Mouse (Mus musculus) limb, embryonic 14.5 days (tissue): ENCODE measurements around the gene Smoc1. TPM values are rescaled to one million over a fixed set of nuclear protein-coding genes. Genes with fewer than 3 reads are reported as not detected.

Experiments used
- ATAC-seq: fragments of 200-750 bp; cut with Nextera tagmentation; 2 replicates; pipeline ENCODE4 v1.8.0; 2017; ENCODE audit warnings: low read depth, moderate number of reproducible peaks, moderate TSS enrichment; ENCODE audit not compliant: low FRiP score
- DNase-seq: peaks from one replicate; pipeline ENCODE4 v3.0.0-alpha.2; 2015; ENCODE audit warnings: low spot score
- H3K27ac ChIP-seq: fragments of 300-500 bp; sonication (generic); replicated peaks from 2 replicates; pipeline ENCODE4 v1.5.1; 2014; ENCODE audit warnings: low read depth, mild to moderate bottlenecking, low read length, moderate library complexity, mixed read lengths
- H3K27me3 ChIP-seq: fragments of 300-500 bp; sonication (generic); 2 replicates; pipeline ENCODE4 v1.6.1; 2014; ENCODE audit warnings: low read length, mixed read lengths; ENCODE audit not compliant: control insufficient read depth, insufficient read depth
- H3K36me3 ChIP-seq: fragments of 300-500 bp; sonication (generic); 2 replicates; pipeline ENCODE4 v1.6.1; 2014; ENCODE audit warnings: mild to moderate bottlenecking, low read length, moderate library complexity, mixed read lengths; ENCODE audit not compliant: control insufficient read depth, insufficient read depth
- H3K4me1 ChIP-seq: fragments of 300-500 bp; sonication (generic); 2 replicates; pipeline ENCODE4 v1.6.1; 2014; ENCODE audit warnings: antibody characterized with exemption, low read length, mixed read lengths; ENCODE audit not compliant: control insufficient read depth, insufficient read depth
- H3K4me2 ChIP-seq: fragments of 300-500 bp; sonication (generic); replicated peaks from 2 replicates; pipeline ENCODE4 v1.6.1; 2014; ENCODE audit warnings: low read depth, mild to moderate bottlenecking, low read length, moderate library complexity; ENCODE audit not compliant: severe bottlenecking
- H3K4me3 ChIP-seq: fragments of 300-500 bp; sonication (generic); replicated peaks from 2 replicates; pipeline ENCODE4 v1.5.1; 2014; ENCODE audit warnings: low read length
- H3K9ac ChIP-seq: fragments of 300-500 bp; sonication (generic); 2 replicates; pipeline ENCODE4 v1.6.1; 2014; ENCODE audit warnings: mild to moderate bottlenecking, low read depth, low read length, moderate library complexity; ENCODE audit not compliant: severe bottlenecking
- H3K9me3 ChIP-seq: fragments of 300-500 bp; sonication (generic); 2 replicates; pipeline ENCODE4 v1.6.1; 2016; ENCODE audit warnings: low read length; ENCODE audit not compliant: control insufficient read depth
- POLR2A ChIP-seq: fragments of 200-500 bp; IDR thresholded peaks from 2 replicates; pipeline ENCODE4 v1.8.0; 2012; ENCODE audit warnings: inconsistent platforms, mild to moderate bottlenecking, moderate library complexity, borderline replicate concordance; ENCODE audit not compliant: insufficient read depth, insufficient read length; ENCODE audit errors: extremely low read depth
- WGBS: fragments of 180-500 bp; shearing (Covaris S2); extraction: QIAGEN DNeasy Blood & Tissue Kit; methylation state at CpG from one replicate; pipeline ENCODE4 v1.1.7; 2014; 5-methylcytosine and 5-hydroxymethylcytosine counted together
- polyA plus RNA-seq, 2 experiments: library from polyadenylated mRNA; depleted of rRNA in 1 of 2; stranded (reverse) in 1 of 2; unstranded in 1 of 2; fragments of >200 nt; fragmentation: Nextera tagmentation in 1 of 2; extraction: Ambion mirVana in 1 of 2; gene quantifications; 2 replicates each; pipeline versions ENCODE4 v1.2.1 to v1.2.3; 2012 to 2014

Smoc1 gene
- polyA plus RNA-seq, 2 experiments, result 8.1 to 16.3 TPM

DNA sequence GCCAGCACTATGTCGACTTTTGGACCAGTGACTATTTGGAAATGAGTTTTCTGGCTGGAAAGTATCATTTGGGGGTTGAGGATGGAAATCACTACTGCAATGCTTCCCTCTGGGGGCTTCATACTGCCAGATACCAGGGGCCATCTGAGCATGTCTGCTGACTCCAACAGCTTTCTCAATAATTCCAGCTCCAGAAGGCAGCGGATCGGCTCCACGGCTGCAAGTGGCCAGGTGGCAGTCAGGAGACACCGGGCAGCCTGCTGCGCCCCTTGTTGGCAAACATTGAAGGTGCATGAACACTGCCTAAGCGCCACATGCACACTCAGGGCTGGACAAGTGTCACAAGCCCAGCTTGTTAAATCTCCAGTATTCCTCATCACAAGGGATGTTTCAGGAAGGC, 2.2 kb upstream of the Smoc1 start:
- H3K36me3 ChIP-seq, result no peaks in the 10 kb centered on the region
- no peaks in the 10 kb centered on the region for H3K9me3 ChIP-seq
- ATAC-seq, result no peak
- H3K4me2 ChIP-seq, result no peak overlapping the region
- 88% methylated on average over 7 of the region's 7 CpGs for WGBS
- TF ChIP-seq POLR2A, result no peak
- peaks cover 17% of the 10 kb centered on the region for H3K4me1 ChIP-seq
- DNase-seq, result peak; percentile 11
- H3K4me3 ChIP-seq, result no peak overlapping the region
- no peak overlapping the region for H3K9ac ChIP-seq
- no peak overlapping the region for H3K27ac ChIP-seq
- peaks cover 13% of the 10 kb centered on the region for H3K27me3 ChIP-seq

DNA sequence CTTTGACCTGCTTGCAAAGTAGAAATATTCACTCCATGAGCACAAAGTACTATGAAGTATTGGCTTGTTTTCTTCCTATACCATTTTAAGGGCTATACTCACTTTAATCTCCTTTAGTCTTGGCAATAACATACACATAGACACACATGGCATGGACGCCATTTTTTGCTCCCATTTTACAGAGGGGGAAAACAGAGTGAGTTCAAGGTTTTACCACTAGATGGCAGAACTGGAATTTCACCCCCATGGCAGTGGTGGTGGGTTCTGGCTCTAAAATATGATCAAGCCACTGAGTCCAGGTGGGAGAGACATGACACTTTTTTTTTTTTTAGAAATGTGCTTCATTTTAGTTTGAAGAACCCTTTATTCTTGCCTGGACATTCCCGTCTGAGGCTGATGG, 1.6 kb upstream of the Smoc1 start:
- Histone ChIP-seq H3K27me3 (peaks cover 13% of the 10 kb centered on the region), H3K36me3 (no peaks in the 10 kb centered on the region), H3K4me2 (no peak overlapping the region), H3K9me3 (no peaks in the 10 kb centered on the region), H3K4me1 (peaks cover 17% of the 10 kb centered on the region), H3K27ac (no peak overlapping the region), H3K9ac (no peak overlapping the region), H3K4me3 (no peak overlapping the region)
- 67% methylated on average over 2 of the region's 2 CpGs for WGBS
- DNase-seq, result no peak
- TF ChIP-seq POLR2A, result no peak
- no peak for ATAC-seq

DNA sequence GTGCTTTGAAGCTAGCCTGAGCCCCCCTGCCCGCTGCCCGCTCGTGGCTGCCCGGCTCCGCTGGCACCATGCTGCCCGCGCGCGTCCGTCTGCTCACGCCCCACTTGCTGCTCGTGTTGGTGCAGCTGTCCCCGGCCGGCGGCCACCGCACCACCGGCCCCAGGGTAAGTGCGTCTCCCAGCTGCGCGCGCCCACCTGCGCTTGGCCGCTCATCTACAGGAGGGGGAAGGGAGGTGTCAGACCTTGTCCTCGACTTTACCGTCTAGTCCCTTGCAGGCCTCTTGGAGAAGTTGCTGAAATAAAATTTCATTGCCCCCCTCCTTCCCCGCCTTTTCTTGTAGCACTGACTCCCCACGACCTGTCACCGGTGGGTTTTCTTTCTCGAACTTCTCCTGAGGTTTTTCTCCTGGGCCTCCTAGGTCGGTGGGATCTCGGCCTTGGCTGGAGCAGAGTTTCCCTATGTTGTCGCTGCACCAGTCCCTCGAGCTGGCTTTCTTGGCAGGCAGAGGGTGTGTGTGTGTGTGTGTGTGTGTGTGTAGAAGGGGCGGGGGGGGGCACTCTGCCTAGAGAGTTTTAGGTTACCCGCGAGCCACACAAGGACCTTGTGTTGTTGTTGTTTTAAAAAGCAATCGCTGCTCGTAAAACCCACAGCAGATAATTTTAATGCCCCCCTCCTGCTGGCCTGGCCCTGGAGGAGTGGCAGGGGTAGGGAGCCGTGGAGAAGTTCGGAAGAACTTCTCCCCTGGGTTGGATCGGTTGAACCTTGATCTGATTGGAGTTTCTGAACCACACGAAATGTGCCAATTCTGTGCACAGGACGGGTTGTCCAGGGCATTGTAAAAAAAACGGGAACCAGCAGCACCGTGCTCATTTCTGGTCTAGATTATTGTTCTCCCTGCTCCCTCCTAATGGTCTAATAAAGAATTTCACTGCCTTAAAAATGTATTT, 661 bp downstream of the Smoc1 start:
- H3K27me3 ChIP-seq, result peaks cover 13% of the 10 kb centered on the region

DNA sequence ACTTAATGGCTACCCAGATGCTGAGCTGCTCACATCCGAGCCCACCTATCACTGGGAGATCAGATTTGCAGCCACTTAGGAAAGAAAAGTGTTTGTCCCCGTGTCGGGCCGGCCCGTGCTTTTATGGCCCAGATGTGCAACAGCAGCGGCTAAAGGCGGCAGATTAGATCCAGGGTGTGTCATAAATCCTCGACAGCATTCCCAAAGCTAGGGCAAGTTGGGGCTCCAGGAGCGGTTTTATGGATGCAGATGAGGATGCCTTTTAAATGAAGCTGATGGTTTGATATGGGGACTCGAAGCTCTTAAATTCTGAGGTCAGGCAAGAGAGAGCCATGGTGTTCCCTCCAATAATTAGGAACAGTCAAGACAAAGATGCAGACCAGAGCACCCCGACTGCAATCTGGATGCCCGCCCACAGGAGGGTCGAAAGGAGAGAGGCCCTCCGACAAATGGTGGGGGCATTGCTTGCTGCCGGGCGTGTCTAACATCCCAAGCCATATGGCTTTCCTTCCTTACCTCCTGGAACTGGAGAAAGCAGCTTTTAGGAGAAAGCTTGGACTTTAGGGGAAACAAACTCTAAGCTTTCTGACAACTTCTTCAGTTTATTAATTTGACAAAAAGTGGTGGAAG, 1.8 kb downstream of the Smoc1 start:
- no peaks in the 10 kb centered on the region for H3K9me3 ChIP-seq
- no peaks in the 10 kb centered on the region for H3K36me3 ChIP-seq
- no peak overlapping the region for H3K9ac ChIP-seq
- no peak overlapping the region for H3K27ac ChIP-seq
- H3K4me3 ChIP-seq, result peak overlapping the region; percentile 55
- peaks cover 13% of the 10 kb centered on the region for H3K27me3 ChIP-seq
- DNase-seq (no peak), ATAC-seq (no peak)
- TF ChIP-seq POLR2A, result no peak
- H3K4me2 ChIP-seq, result peak overlapping the region; percentile 97
- WGBS, result 5% methylated on average over 16 of the region's 16 CpGs
- H3K4me1 ChIP-seq, result peaks cover 18% of the 10 kb centered on the region

More for the DNA sequence above, 661 bp downstream of the Smoc1 start:
- no peaks in the 10 kb centered on the region for H3K9me3 ChIP-seq
- H3K9ac ChIP-seq, result peak overlapping the region; percentile 53
- H3K4me1 ChIP-seq, result peaks cover 17% of the 10 kb centered on the region
- 0 out of 2 replicates have a peak overlapping the region, but pooled peaks have one; percentile 33 for H3K27ac ChIP-seq
- peak; percentile 14 for DNase-seq
- WGBS, result 1% methylated on average over 27 of the region's 45 CpGs
- no peaks in the 10 kb centered on the region for H3K36me3 ChIP-seq
- TF ChIP-seq POLR2A, result no peak
- H3K4me3 ChIP-seq, result peak overlapping the region; percentile 55
- ATAC-seq, result peak; percentile 59
- H3K4me2 ChIP-seq, result peak overlapping the region; percentile 97

DNA sequence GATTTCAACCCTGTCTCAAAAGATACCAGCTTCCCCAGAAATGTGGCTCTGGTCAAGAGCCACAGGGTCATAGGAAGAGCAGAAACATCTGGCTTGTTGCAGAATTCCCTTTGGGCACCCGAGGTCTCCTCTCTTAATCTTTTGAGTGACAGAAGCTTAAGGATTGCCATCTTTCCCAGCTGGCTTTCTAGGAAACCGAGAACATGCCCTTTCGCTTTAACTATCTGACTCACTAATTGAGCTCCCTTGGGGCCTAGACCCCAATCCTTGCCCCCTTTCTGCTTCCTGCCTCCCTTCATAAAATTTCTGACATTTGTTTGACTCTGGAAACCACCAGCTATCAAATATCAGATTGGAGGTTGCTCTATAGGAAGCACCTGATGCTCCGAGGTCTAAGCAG, 3.1 kb downstream of the Smoc1 start:
- DNase-seq, result no peak
- no peak for ATAC-seq
- Histone ChIP-seq H3K4me3 (no peak overlapping the region), H3K27me3 (peaks cover 13% of the 10 kb centered on the region), H3K36me3 (no peaks in the 10 kb centered on the region), H3K9me3 (no peaks in the 10 kb centered on the region), H3K4me2 (no peak overlapping the region), H3K4me1 (peaks cover 25% of the 10 kb centered on the region), H3K27ac (no peak overlapping the region), H3K9ac (no peak overlapping the region)
- no peak for TF ChIP-seq POLR2A
- 25% methylated on average over 4 of the region's 4 CpGs for WGBS
